Mouse (Mus musculus) right cerebral cortex, adult 2 months (tissue): ENCODE data around the gene Panx3.

ENCODE experiments used
- DNase-seq, 2 experiments: peaks; one replicate each; pipeline ENCODE4 v3.0.0; 2021 to 2022; ENCODE audit warnings: low spot score in 2 of 2

The Panx3 gene

GRCm38 (mm10) chr9:37632305-37632704, 36.7 kb downstream of the Panx3 start:
- no peak for DNase-seq

- no peak for DNase-seq
Observed at GRCm38 (mm10) chr9:37629941-37630340, 39.1 kb downstream of the Panx3 start.

GRCm38 (mm10) chr9:37628581-37628980, 40.5 kb downstream of the Panx3 start:
- DNase-seq = no peak

- DNase-seq = no peak
Observed at GRCm38 (mm10) chr9:37627263-37627662, 41.8 kb downstream of the Panx3 start.

GRCm38 (mm10) chr9:37626103-37626567, 42.9 kb downstream of the Panx3 start:
- peak; percentile 41 to 56 for DNase-seq

GRCm38 (mm10) chr9:37625641-37626040, 43.4 kb downstream of the Panx3 start:
- peak; percentile 84 to 85 for DNase-seq

GRCm38 (mm10) chr9:37625129-37625528, 43.9 kb downstream of the Panx3 start:
- no peak for DNase-seq

GRCm38 (mm10) chr9:37624502-37624901, 44.5 kb downstream of the Panx3 start:
- no peak for DNase-seq

GRCm38 (mm10) chr9:37623981-37624380, 45.1 kb downstream of the Panx3 start:
- DNase-seq = no peak

- peak; percentile 59 to 68 for DNase-seq
Observed at GRCm38 (mm10) chr9:37621290-37621689, 47.7 kb downstream of the Panx3 start.

GRCm38 (mm10) chr9:37616770-37617169, 52.3 kb downstream of the Panx3 start:
- DNase-seq = no peak

- DNase-seq = no peak
Observed at GRCm38 (mm10) chr9:37615220-37615619, 53.8 kb downstream of the Panx3 start.

- no peak for DNase-seq
Observed at GRCm38 (mm10) chr9:37614316-37614715, 54.7 kb downstream of the Panx3 start.

- no peak for DNase-seq
Observed at GRCm38 (mm10) chr9:37613911-37614280, 55.1 kb downstream of the Panx3 start.

- peak; percentile 79 to 83 for DNase-seq
Observed at GRCm38 (mm10) chr9:37613182-37613910, 55.7 kb downstream of the Panx3 start, which contains the start of gene Spa17. Gene Spa17 (minus strand): TSS chr9:37613722.
